Mouse (Mus musculus) spleen, adult 2 months (tissue): Measurements from ENCODE around the gene Mmd.

Source experiments
- CTCF ChIP-seq: fragments of 200-500 bp; IDR thresholded peaks from 2 replicates; pipeline ENCODE4 v1.5.1; 2011; ENCODE audit warnings: mild to moderate bottlenecking, inconsistent platforms; ENCODE audit not compliant: insufficient read depth, insufficient read length, insufficient replicate concordance; ENCODE audit errors: extremely low read depth
- POLR2A ChIP-seq: fragments of 200-500 bp; IDR thresholded peaks from 2 replicates; pipeline ENCODE4 v1.6.1; 2011; ENCODE audit warnings: low read depth, low read length, inconsistent platforms

DNA sequence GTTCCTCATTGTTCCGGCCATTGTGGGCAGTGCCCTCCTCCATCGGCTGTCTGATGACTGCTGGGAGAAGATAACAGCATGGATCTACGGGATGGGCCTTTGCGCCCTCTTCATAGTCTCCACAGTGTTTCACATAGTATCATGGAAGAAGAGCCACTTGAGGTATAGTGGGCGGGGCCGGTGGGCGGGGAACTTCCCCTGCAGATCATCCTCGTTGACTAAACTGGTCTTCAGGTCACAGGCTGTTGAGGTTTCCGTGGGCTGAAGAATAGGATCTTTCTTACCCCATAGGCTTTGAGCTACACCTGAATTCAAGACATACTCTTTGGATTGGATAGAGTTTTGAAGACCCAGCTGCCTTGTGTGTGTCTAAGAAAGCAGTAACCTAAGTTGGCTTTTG is 10.6 kb downstream of the Mmd start:
- TF ChIP-seq CTCF (no peak), POLR2A (no peak)
